Mouse (Mus musculus) c-Kit-positive CD71-positive TER-119-positive erythroid progenitor cells, embryonic 14.5 days (primary cell): ENCODE measurements around the gene Tmem88.
A peak's percentile ranks its signal among the peaks of the same experiment; 100 is the strongest.

Experiments
- DNase-seq: peaks from one replicate; pipeline ENCODE4 v3.0.0-alpha.2; 2013; ENCODE audit warnings: low spot score

Tmem88 gene

DNA sequence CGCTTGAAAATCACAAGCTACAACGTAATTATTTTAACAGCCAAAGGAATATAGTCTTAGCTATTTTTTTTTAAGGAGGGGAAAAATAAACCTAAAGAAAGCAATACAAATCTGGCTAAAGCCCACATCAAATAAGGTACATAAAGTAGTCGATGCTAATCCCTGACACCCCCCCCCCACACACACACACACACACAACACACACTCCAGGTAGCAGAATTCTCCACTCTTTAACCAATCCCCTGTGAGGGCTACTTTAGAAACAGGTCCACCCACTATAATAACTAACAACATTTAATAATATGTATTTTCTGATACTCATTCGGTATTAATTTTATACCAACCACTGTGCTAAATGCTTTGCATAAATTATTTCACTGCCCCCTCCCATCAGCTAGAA is 18.5 kb upstream of the Tmem88 start:
- no peak for DNase-seq

DNA sequence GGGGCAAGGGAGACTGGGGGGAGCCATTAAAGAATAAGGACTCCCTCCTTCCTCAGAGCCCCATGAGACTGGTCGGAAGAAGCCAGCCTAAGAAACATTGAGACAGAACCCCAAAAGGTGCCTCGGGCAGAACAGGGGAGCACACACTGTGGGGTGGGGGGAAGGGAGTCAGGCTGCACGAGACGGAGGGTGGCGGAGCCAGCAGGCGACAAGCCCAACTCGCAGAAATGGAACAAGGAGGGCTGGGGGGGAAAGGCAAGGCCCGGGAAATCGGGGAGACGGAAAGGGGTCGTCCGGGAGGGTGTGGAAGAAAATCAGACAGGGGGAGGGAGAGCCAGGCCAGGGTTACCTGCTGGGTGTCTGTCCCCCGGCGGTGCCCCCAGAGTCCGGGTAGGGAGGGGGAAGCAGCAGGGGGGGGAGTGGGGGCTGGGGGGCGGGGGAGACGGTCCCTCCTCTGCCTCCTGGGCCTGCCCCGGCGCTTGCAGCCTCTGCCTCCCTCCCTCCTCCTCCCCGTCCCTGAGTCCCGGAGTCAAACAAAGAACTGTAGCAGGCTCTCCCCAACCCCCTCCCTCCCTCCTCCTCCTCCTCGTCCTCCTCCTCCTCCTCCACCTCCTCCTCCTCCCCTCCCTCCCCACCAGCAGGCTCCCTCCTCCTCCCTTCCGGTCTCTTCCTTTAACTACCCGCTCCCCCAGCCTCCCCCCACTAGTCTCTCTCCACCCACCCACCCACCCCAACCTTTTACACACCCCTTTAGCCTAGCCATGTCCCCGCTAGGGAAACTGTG is 17.8 kb upstream of the Tmem88 start:
- DNase-seq, result no peak

DNA sequence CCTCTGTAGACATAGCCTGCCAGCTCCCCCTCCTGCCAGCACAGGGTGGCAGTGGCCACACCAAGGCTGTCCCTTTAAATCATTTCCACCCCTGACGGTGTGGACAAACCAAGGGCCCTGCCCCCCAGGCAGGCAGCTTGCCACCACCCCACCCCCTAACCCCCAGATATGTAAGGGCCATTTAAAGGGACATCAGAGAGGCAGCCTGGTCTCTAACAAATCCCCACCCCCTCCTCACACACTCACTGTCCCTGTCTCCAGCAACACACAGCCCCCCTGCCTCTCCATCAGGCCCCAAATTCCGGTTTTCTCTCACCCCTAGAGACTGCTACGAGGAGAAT is 17.3 kb upstream of the Tmem88 start:
- DNase-seq, result no peak

DNA sequence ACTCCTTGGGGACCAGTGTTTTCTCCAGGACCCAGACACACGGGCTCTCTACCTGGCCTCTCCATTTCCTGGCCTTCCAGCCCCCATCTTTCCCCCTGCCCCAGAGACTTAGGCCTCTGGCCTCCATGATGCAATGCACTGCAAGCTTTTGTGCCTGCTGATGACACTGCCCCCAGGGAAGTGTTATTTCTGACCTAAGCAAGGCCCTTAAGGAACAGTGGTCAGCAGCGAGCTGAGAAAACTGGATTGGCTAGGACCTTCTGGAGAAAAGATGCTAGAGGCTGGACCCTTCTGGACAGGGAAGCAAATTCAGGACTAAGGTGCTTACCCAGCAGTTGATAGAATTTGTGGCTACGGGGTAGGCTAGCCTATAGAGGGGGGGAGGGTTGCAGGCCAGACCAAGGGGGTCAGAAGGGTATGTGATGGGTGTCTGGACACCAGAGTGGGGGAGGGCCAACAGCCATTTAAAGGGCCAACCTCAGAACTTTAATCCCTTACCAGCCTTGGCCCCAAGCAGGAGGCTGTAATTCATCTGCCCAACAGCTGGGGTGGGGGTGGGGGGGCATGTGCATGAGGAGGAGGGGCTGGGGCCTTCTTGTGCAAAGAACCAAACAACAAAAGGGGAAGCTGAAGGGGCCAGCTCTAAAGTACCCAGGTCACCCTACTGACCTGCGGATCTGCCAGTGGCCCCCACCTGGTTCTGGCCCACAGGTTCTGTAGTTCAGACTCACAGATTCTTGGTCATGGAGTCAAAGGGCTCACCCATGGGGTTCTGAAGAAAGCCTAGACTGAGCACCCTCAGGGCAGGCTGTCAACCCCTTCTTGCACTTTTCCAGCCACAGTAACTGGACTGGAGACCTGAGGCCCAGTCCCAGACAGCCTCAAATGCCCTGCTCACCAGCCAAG is 16.6 kb upstream of the Tmem88 start:
- DNase-seq, result no peak

DNA sequence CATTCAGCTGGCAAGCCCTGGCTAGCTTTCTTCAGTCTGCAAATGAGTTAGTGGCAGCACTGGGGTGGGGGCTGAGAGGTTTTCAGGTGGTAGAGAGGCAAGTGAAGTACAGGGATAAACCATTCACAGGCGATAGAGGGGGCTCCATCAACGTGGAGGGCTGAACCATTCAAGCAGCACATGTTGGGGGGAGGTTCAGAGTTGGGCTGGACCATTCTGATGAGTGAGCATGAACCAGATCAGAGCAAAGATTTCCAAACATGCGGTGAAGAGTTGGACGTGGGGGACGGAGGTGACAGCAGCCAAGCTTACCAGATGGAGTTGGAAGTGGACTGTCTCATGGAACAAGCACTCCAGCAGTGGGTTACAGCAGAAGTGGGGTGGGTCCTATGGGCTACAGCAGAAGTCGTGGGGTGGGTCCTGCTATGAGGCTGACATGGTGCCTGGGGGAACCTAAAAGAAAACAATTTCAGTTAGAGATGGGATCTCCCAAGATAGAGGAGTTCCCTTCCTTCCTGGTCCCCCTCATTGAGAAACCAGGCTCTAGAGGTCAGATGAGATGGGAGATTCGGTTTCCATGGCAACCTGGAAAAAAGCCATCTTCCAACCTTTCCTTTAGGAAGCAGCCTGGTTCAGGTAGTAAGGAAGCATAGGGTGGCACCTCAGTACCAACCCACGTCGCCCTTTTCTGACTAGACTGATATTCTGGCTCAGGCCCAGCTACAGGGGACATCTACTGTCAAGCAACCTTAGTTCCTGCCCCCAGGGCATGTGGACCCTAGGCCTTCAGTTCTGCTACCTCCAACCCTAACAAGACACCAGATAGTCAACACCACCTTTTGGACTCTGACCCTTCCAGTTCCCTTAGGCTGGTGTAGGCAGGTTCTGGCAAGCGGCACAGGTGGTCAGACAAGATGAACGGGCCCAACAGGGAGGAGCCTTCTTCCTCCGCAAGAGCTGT is 15.5 kb upstream of the Tmem88 start, which contains the start of gene Kdm6b:
TSS of gene Kdm6b (minus strand) at position 455 of the 961 bp plus-strand sequence.
- no peak for DNase-seq

DNA sequence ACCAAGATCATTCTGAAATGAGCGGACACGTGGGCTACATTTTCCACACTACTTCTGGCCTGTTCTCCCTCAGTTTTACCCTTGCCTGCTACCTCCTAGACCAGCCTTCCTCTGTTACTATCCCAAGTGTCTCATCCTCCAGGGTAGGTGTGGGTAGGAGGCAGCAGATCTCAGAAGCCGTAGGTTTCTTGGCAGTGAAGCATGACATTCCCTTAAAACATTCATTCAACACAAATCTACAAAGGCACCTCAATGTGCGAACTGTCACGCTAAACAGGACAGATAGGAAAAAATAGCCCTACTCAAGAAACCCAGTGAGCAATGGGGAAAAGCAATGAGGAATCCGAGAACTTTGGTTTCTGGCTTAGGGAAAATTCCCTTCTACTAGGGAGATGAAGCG is 14.5 kb upstream of the Tmem88 start:
- no peak for DNase-seq

DNA sequence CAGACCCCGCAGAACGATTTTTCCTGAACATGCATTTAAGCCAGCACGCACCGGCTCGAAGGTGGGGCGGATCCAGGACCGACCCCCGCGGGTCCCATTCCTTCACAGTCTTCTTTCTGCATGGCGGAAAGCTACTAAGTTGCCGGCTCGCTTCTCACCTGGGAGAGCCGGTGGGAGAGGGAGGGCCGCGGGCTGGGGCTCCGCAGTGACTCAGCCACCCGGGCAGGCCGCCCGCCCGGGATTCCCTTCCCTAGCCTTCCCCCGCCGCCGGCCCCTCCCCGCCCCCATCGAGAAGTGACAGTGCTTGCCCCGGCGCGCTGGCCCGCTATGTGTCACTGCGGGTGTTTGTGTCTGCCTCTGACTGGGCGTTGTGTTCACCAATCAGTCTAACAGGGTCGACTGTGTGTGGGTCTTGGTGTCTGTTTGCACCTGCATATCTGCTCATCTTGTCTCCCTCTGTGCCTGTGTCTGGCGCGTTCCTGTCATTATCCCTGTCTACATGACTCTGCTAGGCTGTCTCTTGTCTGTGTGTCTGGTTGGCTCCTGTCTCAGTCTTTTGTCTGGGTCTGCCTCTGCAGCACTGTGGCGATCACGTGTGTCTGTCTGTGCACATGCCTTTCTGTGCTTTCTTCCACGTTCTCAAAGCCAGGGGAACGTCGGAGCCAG is 13.6 kb upstream of the Tmem88 start:
- DNase-seq, result peak; percentile 72

DNA sequence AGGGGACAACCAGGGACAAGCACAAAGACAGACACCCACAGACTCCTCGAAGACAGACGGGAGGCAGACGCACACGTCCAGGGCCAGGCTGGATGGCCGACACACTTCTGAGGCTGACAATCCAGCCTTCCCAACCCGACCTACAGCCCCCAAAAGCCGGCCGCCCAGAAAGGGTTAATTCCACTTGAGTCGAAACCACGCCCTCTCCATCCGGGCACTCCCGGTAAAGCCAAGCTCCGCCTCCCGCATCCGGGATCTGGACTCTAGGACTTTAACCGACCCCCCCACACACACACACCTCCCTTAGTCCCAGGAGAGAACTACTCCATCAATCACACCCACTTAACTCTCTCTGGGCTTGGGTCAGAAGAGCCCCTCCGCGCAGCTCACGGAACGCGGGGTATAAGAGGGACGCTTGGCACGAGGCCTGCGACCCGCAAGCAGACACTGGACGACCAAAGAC is 13.1 kb upstream of the Tmem88 start:
- DNase-seq, result peak; percentile 92

DNA sequence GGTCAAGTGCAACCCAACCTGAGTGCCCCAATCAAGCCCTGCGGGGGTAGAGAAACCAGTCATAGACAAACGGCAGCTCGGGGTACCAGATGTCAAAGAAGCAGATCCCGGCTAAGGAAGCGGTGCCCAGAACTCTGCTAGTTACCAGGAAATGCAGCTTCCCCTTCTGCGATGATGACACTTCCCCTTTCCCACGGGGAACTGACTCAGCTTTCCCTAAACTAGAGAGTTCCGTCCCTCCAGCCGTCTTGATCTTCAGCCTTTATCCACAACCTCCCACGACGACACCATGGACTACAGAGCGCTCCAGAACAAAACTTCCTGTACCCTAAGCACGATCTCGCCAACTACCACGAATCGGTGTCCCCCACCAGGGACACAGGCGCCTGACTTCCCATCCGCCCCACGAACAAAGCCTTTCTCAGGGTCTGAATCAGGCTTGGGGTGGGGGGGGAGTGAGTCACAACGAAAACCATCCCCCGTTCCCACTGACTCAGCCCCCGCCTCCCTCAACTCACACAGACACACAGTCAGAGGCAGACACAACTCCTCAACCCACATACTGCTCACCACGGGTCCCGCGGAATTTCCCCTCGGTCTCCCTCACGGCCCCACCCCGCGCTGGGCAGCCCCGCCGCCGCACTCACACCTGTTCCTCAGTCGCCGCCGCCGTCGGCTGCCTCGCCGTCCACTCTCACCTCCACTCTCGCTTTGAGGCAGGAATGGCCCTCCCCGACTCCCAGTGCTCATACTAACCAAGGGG is 12.5 kb upstream of the Tmem88 start:
- peak; percentile 57 for DNase-seq

DNA sequence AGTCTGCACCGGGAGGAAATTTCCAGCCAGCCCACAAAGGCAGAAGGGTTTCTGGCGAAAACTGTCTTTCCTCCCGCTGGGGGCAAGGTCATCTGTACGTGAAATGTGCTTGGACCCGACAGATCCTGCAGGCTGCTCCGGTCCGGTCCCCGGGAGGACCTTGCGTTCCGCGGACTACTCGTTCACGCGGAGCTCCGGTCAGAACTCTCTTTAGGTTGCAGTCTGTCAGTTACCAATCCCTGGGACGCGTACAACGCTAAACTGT is 11.9 kb upstream of the Tmem88 start:
- DNase-seq, result no peak

DNA sequence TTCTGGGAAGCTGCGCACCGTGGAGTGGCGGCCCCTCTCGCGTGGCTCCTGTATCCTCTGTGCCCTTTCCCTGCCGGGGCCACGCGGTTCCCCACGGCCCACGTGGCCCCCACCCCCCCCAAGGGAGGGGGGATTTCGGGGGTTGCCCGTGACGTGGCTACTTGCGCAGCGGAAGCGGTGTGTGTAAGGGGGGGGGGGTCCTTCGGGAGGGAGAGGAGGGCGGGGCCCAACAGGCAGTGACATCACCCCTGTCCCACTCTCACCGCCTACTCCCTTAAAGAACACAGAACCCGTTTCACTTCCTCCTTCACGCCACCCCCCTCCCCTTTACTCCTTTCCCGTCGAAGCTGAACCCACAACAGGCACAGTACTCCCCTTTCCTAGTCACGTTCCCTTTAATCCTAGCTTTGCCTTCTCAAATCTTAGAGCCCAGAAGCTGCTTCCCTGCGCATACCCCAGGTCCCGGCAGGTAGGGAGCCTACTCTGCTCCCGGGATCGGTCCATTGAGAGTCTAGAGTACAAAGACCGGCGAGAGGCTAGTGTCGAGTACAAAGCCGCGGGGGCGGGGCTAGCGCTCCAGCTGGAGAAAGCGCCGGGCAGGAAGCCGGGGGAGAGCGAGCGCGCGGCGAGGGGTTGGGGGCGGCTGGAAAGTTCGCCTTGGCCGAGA is 11.5 kb upstream of the Tmem88 start:
- peak; percentile 67 for DNase-seq

DNA sequence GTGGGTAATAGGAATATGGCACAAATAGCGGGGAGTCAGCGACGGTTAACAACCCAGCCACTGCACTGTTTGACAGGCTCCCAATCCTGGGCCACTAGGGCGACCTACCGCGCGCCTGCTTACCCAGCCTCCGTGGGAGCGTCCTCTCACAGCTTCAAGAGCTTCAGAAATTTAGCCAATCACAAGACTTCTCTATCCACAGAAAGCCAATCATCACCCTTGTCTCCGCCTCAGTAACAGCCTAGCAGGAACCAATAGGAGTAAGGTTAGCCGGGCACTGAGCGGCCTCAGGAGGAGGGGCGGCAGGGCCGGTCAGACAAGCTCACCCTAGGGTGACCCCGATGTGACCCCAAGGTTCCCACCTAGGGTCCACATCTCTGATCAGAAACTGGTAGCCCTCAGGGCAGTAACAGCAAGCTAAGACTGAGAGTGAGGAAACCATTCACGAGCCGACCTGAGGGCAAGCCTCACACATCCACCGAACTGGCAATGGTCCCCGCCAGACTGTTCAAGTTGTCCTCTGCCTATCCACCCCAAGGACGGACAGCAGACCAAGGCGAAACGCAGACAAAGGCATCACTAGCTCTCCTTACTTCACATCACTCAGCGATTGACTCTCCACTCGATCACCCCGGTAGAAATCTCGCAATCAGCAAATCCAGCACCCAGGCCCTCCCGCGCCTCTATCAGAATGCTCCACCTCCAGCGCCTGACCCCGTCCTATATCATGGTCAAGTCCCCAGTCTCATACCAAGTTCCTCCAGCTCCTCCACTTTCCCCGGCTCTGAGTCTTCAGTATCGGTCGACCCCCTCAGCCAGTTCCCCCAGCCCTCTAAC is 10.7 kb upstream of the Tmem88 start:
- DNase-seq, result peak; percentile 88

DNA sequence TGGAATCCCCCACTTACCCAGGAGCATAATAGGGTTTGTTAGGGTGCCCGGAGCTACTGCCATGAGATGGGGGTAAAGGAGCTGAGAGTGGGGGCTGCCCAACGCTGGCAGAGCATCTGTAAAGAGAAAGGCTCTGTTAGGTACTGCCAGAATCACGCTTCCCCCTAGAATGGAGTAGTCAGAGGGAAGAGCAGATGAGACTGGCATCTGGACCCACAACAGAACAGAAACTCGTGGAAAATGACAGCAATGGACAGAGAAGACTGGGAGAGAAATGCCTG is 9.6 kb upstream of the Tmem88 start:
- no peak for DNase-seq

DNA sequence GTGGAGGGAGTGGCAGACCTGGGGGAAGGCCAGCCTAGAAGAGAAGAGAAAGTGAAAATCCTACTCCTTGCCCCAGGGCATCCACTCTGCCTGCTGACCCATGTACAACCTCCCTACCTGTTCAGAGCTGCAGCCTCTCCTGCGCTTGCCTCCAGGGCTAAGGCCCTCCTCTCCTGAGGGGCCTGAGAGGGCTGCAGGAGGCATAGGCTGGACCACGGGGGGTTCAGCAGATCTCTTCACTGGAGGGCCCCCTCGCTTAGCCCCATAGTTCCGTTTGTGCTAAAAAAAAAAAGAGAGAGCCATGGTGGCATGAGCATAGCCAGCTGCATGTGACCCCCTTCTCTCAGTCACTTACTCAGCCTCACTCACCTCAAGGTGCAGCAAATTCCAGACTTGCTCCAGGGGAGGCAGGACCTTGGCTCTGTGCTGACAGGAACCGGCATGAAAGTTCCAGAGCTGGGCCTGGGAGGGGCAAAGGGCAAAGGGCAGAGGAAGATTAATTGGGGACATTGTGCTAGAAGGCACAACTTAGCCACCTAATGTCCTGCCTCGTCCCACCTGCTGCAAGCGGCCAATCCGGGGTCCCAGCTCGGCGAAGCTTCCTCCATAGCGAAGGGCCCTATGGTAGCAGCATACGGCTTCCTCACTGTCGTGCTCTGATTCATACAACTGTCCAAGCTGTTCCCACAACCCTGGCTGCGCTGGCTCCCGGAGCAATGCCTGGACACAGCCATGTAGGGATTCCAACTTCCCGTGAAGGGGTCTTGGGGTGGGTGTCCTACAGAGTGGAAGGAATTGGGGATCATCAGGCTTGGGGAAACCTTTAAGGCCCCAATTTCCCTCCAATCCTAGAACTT is 9.1 kb upstream of the Tmem88 start:
- DNase-seq, result no peak

DNA sequence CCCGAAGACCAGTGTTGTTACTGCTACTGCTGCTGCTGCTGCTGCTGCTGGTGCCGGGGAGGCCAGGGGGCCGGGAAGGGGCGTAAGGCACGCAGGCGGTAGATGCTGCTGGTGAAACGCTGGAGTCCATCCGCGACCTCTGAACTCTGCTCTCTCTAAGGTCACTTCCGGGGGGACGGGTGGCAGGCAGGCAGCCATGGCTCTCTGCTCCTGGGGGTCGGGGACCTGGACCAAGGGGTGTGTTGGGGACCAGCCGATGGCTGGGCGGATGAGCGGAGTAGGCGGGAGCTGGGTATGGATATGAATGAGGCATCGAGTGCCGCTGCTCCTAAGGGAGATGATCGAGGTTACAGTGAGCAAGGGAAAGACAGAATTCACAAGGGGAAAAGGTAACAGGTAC is 8.2 kb upstream of the Tmem88 start:
- DNase-seq, result no peak

DNA sequence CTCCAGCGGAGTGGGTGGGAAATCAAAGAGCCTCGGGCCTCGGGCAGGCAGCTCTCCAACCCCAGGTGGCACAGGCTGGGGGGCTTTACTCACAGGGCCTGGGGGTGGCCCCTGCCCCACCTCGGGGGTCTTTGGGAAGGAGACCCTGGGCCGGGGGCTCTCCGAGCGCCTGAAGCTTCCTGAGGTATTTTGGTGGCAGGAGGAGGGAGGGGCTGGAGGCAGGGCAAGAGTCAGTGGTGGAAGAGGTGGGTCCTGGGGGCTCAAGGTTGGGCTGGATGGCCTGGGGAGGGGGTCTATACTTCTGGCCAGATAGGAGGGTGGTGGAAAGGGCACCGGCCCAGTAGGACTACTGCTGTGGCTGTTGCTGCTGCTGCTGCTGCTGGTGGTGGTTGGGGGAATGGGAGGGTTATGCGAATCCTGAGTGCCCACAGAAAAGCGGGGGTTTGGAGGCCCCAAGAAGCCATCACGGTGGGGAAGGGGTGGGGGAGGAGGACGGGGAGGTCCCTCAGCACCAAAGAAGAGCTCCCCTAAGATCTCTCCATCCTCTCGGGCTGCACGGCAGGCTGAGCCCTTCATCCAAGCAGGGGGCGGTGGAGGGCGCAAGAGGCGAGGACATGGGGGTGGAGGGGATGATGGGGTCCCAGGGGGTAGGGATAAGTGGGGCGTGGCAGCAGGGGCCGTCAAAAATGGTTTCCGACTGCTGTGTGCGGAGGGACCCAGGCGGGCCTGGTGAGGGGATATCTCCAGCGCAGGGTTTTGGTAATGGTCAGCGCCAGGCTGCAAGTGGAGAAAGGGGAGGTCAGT is 7.6 kb upstream of the Tmem88 start:
- DNase-seq, result no peak

DNA sequence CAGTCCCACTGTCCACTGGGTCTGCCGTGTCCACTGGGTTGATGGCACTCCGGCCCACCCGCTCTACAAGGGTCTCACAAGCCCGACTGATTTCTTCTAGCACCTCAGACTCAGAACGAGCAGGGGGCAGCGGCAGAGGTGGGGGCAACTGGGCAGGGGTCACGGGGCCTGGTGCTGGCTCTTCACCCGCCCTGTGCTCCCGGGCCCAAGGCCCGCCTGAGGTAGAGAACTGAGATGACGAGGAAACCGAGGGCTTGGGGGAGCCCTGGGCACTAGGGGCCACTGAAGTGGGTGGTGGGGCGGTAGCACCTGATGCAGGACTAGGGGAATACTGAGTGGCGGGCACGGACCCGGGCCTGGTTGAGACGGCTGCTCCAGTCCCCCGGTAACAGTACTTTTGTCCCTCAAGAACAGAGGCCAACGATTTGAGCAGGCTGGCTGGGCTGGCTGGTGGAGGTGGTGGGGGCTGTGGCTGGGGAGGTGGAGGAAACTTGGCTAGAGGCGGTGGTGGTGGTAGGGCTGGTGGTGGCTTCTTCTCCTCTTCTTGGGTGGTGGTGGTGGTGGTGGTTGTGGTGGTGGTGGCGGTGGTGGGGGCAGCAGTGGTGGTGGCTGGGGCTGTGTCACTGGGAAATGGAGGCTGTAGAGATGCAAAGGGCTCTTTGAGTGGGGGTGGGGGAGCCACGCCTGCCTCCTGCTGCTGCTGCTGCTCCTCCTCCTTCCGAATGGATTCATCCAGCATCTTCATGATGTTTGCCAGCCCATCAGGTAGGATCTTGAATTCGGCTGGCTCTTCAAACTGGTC is 6.8 kb upstream of the Tmem88 start:
- no peak for DNase-seq
